Mouse (Mus musculus) myocyte (in vitro differentiated cells): Measurements from ENCODE around the gene Igsf23. TPM values are rescaled to one million over a fixed set of nuclear protein-coding genes. Genes with fewer than 3 reads are reported as not detected.
A peak's percentile ranks its signal among the peaks of the same experiment; 100 is the strongest.

ENCODE experiments used
- H3K27me3 ChIP-seq: one replicate; pipeline ENCODE4 v1.6.1; 2011; ENCODE audit not compliant: control insufficient read depth, insufficient read depth, insufficient read length
- H3K36me3 ChIP-seq: one replicate; pipeline ENCODE4 v1.6.1; 2011; ENCODE audit not compliant: control insufficient read depth, insufficient read depth
- H3K4me2 ChIP-seq: one replicate; pipeline ENCODE4 v1.6.1; 2011; ENCODE audit warnings: low read depth, control low read depth
- H3K4me3 ChIP-seq: one replicate; pipeline ENCODE4 v1.5.1; 2011; ENCODE audit warnings: mild to moderate bottlenecking, control low read depth, moderate library complexity
- H3K79me2 ChIP-seq: one replicate; pipeline ENCODE4 v1.6.1; 2011; ENCODE audit not compliant: control insufficient read depth, insufficient read depth
- H3ac ChIP-seq: one replicate; pipeline ENCODE4 v1.6.1; 2011; ENCODE audit not compliant: control insufficient read depth, insufficient read length
- CEBPB ChIP-seq: IDR thresholded peaks from 2 replicates; pipeline ENCODE4 v1.6.1; 2011; ENCODE audit warnings: mild to moderate bottlenecking, moderate library complexity; ENCODE audit not compliant: poor library complexity, insufficient read depth, severe bottlenecking
- E2F4 ChIP-seq: IDR thresholded peaks from one replicate; pipeline ENCODE4 v1.6.1; 2011; ENCODE audit warnings: mild to moderate bottlenecking, control low read depth, moderate library complexity; ENCODE audit not compliant: insufficient read depth
- MAX ChIP-seq: IDR thresholded peaks from one replicate; pipeline ENCODE4 v1.6.1; 2011; ENCODE audit warnings: low read depth, mild to moderate bottlenecking, control low read depth
- MYOD1 ChIP-seq, 3 experiments: IDR thresholded peaks; one replicate each; pipeline ENCODE4 v1.6.1; 2011; ENCODE audit warnings: control low read depth in 2 of 3, low read depth in 2 of 3, mild to moderate bottlenecking in 2 of 3, moderate library complexity in 1 of 3; ENCODE audit not compliant: insufficient read length in 2 of 3, control insufficient read depth in 1 of 3
- MYOG ChIP-seq, 3 experiments: IDR thresholded peaks; one replicate each; pipeline ENCODE4 v1.6.1; 2011; ENCODE audit warnings: control low read depth in 2 of 3, low read depth in 2 of 3, mild to moderate bottlenecking in 2 of 3; ENCODE audit not compliant: insufficient read length in 2 of 3, control insufficient read depth in 1 of 3, insufficient read depth in 1 of 3
- POLR2A ChIP-seq: IDR thresholded peaks from one replicate; pipeline ENCODE4 v1.6.1; 2011; ENCODE audit warnings: low read depth, mild to moderate bottlenecking, control low read depth, moderate library complexity; ENCODE audit not compliant: insufficient read length
- POLR2AphosphoS2 ChIP-seq: IDR thresholded peaks from one replicate; pipeline ENCODE4 v1.6.1; 2011; ENCODE audit warnings: low read depth, control low read depth; ENCODE audit not compliant: insufficient read length
- REST ChIP-seq: IDR thresholded peaks from one replicate; pipeline ENCODE4 v1.6.1; 2011; ENCODE audit warnings: mild to moderate bottlenecking, control low read depth, moderate library complexity; ENCODE audit not compliant: insufficient read depth, insufficient read length
- SRF ChIP-seq: IDR thresholded peaks from one replicate; pipeline ENCODE4 v1.6.1; 2011; ENCODE audit warnings: low read depth; ENCODE audit not compliant: control insufficient read depth, insufficient read length
- TCF12 ChIP-seq: IDR thresholded peaks from one replicate; pipeline ENCODE4 v1.6.1; 2011; ENCODE audit warnings: mild to moderate bottlenecking, control low read depth; ENCODE audit not compliant: poor library complexity, insufficient read depth, severe bottlenecking
- TCF3 ChIP-seq: IDR thresholded peaks from one replicate; pipeline ENCODE4 v1.6.1; 2011; ENCODE audit warnings: low read depth, control low read depth; ENCODE audit not compliant: insufficient read length
- USF1 ChIP-seq: IDR thresholded peaks from one replicate; pipeline ENCODE4 v1.6.1; 2011; ENCODE audit warnings: low read depth, mild to moderate bottlenecking, control low read depth, moderate library complexity
- polyA plus RNA-seq: library from polyadenylated mRNA; unstranded; fragments of >200 nt; fragmentation: generic; extraction: Trizol; gene quantifications from one replicate; pipeline ENCODE4 v1.2.1, GENCODE M21; 2012; ENCODE audit warnings: missing spikeins

Gene Igsf23
- polyA plus RNA-seq, 1 experiment: 0.11 TPM

DNA sequence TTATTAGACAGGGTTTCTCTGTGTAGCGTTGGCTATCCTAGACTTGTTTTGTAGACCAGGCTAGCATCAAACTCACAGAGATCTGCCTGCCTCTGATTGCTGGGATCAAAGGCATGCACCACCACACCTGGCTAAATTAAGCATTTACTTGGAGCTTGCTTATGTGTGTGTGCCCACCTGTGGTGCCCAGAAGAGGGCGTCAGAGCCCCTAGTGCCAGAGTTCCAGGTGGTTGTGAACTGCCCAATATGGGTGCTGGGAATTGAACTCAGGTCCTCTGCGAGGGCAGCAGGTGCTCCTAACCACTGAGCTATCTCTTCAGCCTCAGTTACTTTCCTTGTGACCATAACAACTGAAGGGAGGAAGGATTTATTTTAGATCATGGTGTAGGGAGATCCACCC, 18.6 kb upstream of the Igsf23 start:
- Histone ChIP-seq H3K79me2 (no peaks in the 10 kb centered on the region), H3K4me2 (no peak overlapping the region), H3K4me3 (no peak overlapping the region), H3ac (no peak overlapping the region), H3K27me3 (no peaks in the 10 kb centered on the region), H3K36me3 (no peaks in the 10 kb centered on the region)
- TF ChIP-seq REST: no peak
- TF ChIP-seq POLR2A: no peak
- no peak for TF ChIP-seq MYOG (IDR thresholded peaks at IDR 0.05; ENCODE audit: control insufficient read depth in 1 of 3, insufficient read depth in 1 of 3, insufficient read length in 2 of 3, low read depth in 2 of 3)
- TF ChIP-seq MYOD1 (IDR thresholded peaks at IDR 0.05; ENCODE audit: control insufficient read depth in 1 of 3, insufficient read length in 2 of 3, low read depth in 2 of 3): no peak
- TF ChIP-seq TCF3: no peak
- no peak for TF ChIP-seq SRF
- no peak for TF ChIP-seq POLR2AphosphoS2
- no peak for TF ChIP-seq TCF12
- TF ChIP-seq CEBPB: no peak
- no peak for TF ChIP-seq MAX
- no peak for TF ChIP-seq USF1
- no peak for TF ChIP-seq E2F4

GRCm38 (mm10) chr7:19964985-19965579, 14.5 kb upstream of the Igsf23 start, which contains the start of gene Ceacam20:
Gene Ceacam20 (plus strand): TSS chr7:19965412.
- H3K27me3 ChIP-seq: no peaks in the 10 kb centered on the region
- no peak within 1 kb of the TSS for H3ac ChIP-seq
- H3K4me2 ChIP-seq: no peak within 1 kb of the TSS
- H3K4me3 ChIP-seq: no peak within 1 kb of the TSS
- no peaks in the 10 kb centered on the region for H3K36me3 ChIP-seq
- TF ChIP-seq TCF12 (no peak), CEBPB (no peak), MYOD1 (IDR thresholded peaks at IDR 0.05; ENCODE audit: control insufficient read depth in 1 of 3, insufficient read length in 2 of 3, low read depth in 2 of 3) (no peak), MAX (no peak), POLR2A (no peak), E2F4 (no peak), USF1 (no peak), TCF3 (no peak), MYOG (IDR thresholded peaks at IDR 0.05; ENCODE audit: control insufficient read depth in 1 of 3, insufficient read depth in 1 of 3, insufficient read length in 2 of 3, low read depth in 2 of 3) (no peak), POLR2AphosphoS2 (no peak), SRF (no peak), REST (no peak)
- no peaks in the 10 kb centered on the region for H3K79me2 ChIP-seq

DNA sequence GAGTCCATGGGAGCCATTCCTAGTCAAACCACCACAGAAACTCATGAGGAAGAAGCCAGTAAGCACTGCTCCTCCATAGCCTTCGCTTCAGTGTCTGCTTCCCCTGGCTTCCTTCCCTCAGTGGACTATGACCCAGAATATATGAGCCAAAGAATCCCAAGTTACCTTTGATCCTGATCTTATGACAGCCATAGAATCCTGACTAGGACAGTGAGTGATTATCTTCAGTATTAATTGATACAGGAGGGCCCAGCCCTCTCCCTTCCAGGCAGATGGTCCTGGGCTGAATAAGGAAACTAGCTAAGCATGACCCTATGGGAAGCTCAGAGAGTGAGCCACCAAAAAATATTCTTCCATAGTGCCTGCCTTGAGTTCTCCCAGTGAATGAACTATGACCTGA, 11.9 kb upstream of the Igsf23 start:
- no peak for TF ChIP-seq REST
- TF ChIP-seq SRF: no peak
- TF ChIP-seq CEBPB: no peak
- TF ChIP-seq POLR2A: no peak
- TF ChIP-seq MAX: no peak
- no peak for TF ChIP-seq TCF12
- TF ChIP-seq MYOG (IDR thresholded peaks at IDR 0.05; ENCODE audit: control insufficient read depth in 1 of 3, insufficient read depth in 1 of 3, insufficient read length in 2 of 3, low read depth in 2 of 3): no peak
- TF ChIP-seq USF1: no peak
- TF ChIP-seq TCF3: no peak
- no peak for TF ChIP-seq POLR2AphosphoS2
- no peak for TF ChIP-seq E2F4
- no peak for TF ChIP-seq MYOD1 (IDR thresholded peaks at IDR 0.05; ENCODE audit: control insufficient read depth in 1 of 3, insufficient read length in 2 of 3, low read depth in 2 of 3)
- Histone ChIP-seq H3K4me2 (no peak overlapping the region), H3K79me2 (no peaks in the 10 kb centered on the region), H3K27me3 (no peaks in the 10 kb centered on the region), H3K4me3 (no peak overlapping the region), H3ac (no peak overlapping the region), H3K36me3 (no peaks in the 10 kb centered on the region)

- Histone ChIP-seq H3K4me2 (peak overlapping the region; percentile 53), H3ac (no peak overlapping the region), H3K4me3 (no peak overlapping the region), H3K27me3 (no peaks in the 10 kb centered on the region), H3K36me3 (no peaks in the 10 kb centered on the region), H3K79me2 (no peaks in the 10 kb centered on the region)
- no peak for TF ChIP-seq USF1
- TF ChIP-seq POLR2A: no peak
- TF ChIP-seq MAX: no peak
- no peak for TF ChIP-seq E2F4
- peak in 1 of 3 experiments; percentile 15 for TF ChIP-seq MYOD1 (IDR thresholded peaks at IDR 0.05; ENCODE audit: control insufficient read depth in 1 of 3, insufficient read length in 2 of 3, low read depth in 2 of 3)
- no peak for TF ChIP-seq TCF3
- no peak for TF ChIP-seq MYOG (IDR thresholded peaks at IDR 0.05; ENCODE audit: control insufficient read depth in 1 of 3, insufficient read depth in 1 of 3, insufficient read length in 2 of 3, low read depth in 2 of 3)
- TF ChIP-seq TCF12: no peak
- no peak for TF ChIP-seq REST
- no peak for TF ChIP-seq SRF
- TF ChIP-seq POLR2AphosphoS2: no peak
- 0 out of 2 replicates have a peak, but pooled peaks have one; percentile 38 for TF ChIP-seq CEBPB
Observed at GRCm38 (mm10) chr7:19956341-19956781, 5.8 kb upstream of the Igsf23 start.

GRCm38 (mm10) chr7:19955861-19956260, 5.3 kb upstream of the Igsf23 start:
- no peak overlapping the region for H3K4me3 ChIP-seq
- H3K4me2 ChIP-seq: no peak overlapping the region
- no peak overlapping the region for H3ac ChIP-seq
- TF ChIP-seq E2F4 (no peak), MYOG (IDR thresholded peaks at IDR 0.05; ENCODE audit: control insufficient read depth in 1 of 3, insufficient read depth in 1 of 3, insufficient read length in 2 of 3, low read depth in 2 of 3) (no peak), TCF12 (no peak), MYOD1 (IDR thresholded peaks at IDR 0.05; ENCODE audit: control insufficient read depth in 1 of 3, insufficient read length in 2 of 3, low read depth in 2 of 3) (no peak), POLR2A (no peak), USF1 (no peak), SRF (no peak), CEBPB (no peak), TCF3 (no peak), REST (no peak), POLR2AphosphoS2 (no peak), MAX (no peak)
- H3K36me3 ChIP-seq: no peaks in the 10 kb centered on the region
- H3K79me2 ChIP-seq: no peaks in the 10 kb centered on the region
- no peaks in the 10 kb centered on the region for H3K27me3 ChIP-seq
